Mouse (Mus musculus): ENCODE results near the gene Gm10638. TPM values are rescaled to one million over a fixed set of nuclear protein-coding genes. Genes with fewer than 3 reads are reported as not detected.

The Gm10638 gene
- polyA plus RNA-seq, 1 experiment from 2014 or later: 4.9 TPM

DNA sequence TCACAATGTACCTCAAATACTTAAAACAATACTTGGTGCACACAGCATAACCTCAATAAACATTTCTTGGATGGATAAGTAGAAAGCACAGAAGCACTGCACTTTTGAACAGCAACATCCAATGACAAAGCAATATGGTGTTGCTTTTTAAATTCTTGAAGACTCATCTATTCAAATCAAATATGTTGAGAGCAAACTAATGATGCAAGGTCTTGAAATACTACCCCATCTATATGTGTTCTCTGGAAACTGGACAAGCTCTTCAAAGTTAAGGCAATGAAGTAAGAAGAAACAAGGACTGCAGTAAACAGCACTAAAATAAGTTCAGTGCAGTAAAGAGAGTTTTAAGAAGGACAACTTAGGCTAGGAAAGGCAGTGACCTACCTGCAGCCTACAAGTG is 4.6 kb upstream of the Gm10638 start:
- H3K4me3 ChIP-seq: no peak overlapping the region
- H3K27ac ChIP-seq (ENCODE audit: poor library complexity, severe bottlenecking): no peak overlapping the region
- H3K36me3 ChIP-seq: no peaks in the 10 kb centered on the region
- H3K4me1 ChIP-seq (replicated peaks): peaks cover 44% of the 10 kb centered on the region
- no peak for ATAC-seq (ENCODE audit: insufficient number of reproducible peaks, low FRiP score)
- H3K9ac ChIP-seq: no peak overlapping the region
- H3K4me2 ChIP-seq: no peak overlapping the region
- no peaks in the 10 kb centered on the region for H3K27me3 ChIP-seq (replicated peaks)
- no peaks in the 10 kb centered on the region for H3K9me3 ChIP-seq (replicated peaks)

DNA sequence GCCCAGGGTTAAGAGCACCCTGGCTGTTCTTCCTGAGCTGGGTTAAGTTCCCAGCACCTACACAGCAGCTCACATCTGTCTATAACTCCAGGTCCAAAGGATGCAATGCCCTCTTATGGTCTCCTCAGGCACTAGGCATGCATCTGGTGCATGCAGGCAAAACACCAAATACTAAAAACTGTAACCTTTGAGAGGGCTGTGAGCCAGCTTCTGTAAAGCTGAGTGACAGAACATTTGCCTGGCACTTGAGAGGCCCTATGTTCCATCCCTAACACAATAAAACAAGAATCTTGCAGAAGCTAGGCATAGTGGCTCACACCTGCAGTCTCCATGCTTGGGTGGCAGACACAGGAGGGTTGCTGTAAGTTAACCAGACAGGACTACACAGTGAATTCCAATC is 3.9 kb upstream of the Gm10638 start:
- Histone ChIP-seq H3K27ac (ENCODE audit: poor library complexity, severe bottlenecking) (no peak overlapping the region), H3K4me3 (no peak overlapping the region), H3K4me1 (replicated peaks) (peaks cover 40% of the 10 kb centered on the region), H3K36me3 (no peaks in the 10 kb centered on the region), H3K27me3 (replicated peaks) (no peaks in the 10 kb centered on the region), H3K9ac (no peak overlapping the region), H3K9me3 (replicated peaks) (no peaks in the 10 kb centered on the region), H3K4me2 (no peak overlapping the region)
- ATAC-seq (ENCODE audit: insufficient number of reproducible peaks, low FRiP score): no peak

DNA sequence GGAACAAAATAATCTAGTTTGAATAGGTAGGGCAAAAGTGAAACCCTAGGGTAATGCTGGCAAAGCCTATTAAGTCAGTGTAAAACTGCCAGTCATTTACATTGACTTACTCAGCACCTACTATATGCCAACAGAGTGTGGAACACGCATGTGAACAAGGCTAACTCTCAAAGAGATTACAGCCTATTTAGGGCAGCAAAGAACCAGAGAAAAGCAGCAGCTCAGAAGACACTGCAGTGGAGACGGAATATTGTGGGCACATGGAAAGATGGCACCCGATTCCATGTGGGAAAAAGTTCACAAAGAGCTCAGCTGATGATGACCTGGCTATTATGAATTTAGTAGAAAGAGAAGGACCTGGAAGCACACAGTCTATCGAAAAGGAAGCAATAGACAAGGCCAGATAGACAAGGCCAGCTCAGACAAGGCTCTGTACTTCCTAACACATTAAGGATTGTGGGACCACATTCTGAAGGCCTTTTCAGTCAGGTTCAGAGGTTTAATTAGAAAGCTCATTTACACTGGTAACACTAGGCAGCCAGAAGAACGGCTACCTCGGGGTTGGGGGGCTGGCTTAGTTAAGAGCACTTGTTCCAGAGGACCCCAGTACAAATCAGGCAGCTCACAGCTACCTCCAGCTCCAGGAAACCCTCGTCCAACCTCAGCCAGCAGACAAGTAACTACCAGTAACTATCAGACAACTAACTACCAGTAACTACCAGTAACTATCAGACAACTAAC is 2.7 kb upstream of the Gm10638 start:
- peaks cover 35% of the 10 kb centered on the region for H3K4me1 ChIP-seq (replicated peaks)
- no peaks in the 10 kb centered on the region for H3K27me3 ChIP-seq (replicated peaks)
- H3K4me3 ChIP-seq: no peak overlapping the region
- H3K4me2 ChIP-seq: no peak overlapping the region
- H3K9me3 ChIP-seq (replicated peaks): no peaks in the 10 kb centered on the region
- H3K36me3 ChIP-seq: no peaks in the 10 kb centered on the region
- no peak overlapping the region for H3K27ac ChIP-seq (ENCODE audit: poor library complexity, severe bottlenecking)
- no peak overlapping the region for H3K9ac ChIP-seq
- WGBS: 76% methylated on average over 7 of the region's 7 CpGs
- no peak for ATAC-seq (ENCODE audit: insufficient number of reproducible peaks, low FRiP score)

DNA sequence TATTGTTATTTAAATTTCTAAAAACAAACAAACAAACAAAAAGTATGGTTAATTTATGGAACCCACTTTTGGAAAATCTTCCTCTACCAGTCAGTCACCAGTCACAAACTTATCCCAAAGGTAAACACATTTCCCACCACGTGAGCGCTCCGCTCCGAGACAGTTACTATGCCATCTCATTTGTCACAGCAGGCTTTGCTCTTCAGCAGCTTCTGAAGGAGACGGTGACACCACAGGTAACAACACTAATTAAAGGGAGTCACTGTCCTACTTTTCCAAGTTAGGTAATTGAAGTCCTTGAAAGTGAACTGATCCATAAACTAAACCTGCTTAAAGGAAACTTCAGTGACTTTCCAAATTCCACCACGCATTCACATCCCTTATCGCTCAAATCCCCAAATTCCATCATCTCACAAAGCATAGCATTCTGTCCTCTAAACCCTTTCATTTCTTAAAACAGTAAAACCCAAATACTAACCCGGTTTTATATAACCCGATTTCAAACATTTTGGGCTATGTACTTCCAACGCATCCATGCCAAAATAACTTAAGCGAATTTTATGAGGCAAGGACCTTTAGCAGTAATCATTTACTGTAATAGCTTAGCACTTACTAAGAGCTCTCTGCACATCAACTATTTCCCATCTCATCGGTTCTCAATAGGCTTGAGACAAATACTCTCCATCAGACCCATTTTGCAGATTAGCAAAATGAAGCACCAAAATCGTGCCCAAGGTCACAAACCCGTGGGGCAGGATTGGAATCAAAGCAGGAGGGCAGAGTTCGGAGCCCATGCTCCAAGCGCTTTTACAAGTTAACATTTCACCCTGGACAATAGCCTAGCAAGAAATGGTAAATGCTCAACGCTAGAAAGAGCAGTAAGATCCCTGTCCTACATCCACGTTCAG is 932 bp upstream of the Gm10638 start:
- H3K4me1 ChIP-seq (replicated peaks): peaks cover 24% of the 10 kb centered on the region
- 5% methylated on average over 18 of the region's 18 CpGs for WGBS
- no peaks in the 10 kb centered on the region for H3K36me3 ChIP-seq
- H3K4me3 ChIP-seq: peak overlapping the region; percentile 91
- no peaks in the 10 kb centered on the region for H3K27me3 ChIP-seq (replicated peaks)
- H3K9me3 ChIP-seq (replicated peaks): no peaks in the 10 kb centered on the region
- H3K9ac ChIP-seq: peak overlapping the region; percentile 96
- peak overlapping the region; percentile 81 for H3K4me2 ChIP-seq
- ATAC-seq (ENCODE audit: insufficient number of reproducible peaks, low FRiP score): no peak
- H3K27ac ChIP-seq (ENCODE audit: poor library complexity, severe bottlenecking): peak overlapping the region; percentile 98

DNA sequence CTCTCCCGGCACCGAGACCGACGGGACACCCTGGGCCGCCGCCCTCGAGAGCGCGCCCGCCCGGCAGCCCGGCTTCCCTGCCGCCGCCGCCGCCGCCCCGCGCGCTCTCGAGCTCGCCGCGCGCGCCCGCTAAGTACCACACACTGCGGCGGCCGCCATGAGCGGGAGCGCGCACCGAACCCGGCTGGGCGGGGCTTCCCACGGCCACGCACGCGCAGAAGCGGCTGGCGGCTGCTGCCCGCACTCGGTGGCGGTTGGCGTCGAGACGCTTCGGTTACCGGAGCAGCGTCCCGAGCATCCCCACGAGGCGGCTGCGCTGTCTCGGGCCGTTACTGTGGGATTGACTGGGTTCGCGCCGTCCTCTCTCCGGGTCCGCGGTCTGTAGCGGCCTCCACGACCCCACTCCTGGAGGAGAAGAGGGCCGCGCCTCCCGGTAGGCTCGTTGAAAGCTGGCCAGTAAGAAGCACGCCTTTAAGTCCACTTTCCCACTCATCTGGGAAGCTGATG is 489 bp downstream of the Gm10638 start:
- no peaks in the 10 kb centered on the region for H3K36me3 ChIP-seq
- no peaks in the 10 kb centered on the region for H3K9me3 ChIP-seq (replicated peaks)
- H3K27me3 ChIP-seq (replicated peaks): no peaks in the 10 kb centered on the region
- peak overlapping the region; percentile 91 for H3K4me3 ChIP-seq
- ATAC-seq (ENCODE audit: insufficient number of reproducible peaks, low FRiP score): peak; percentile 91
- peak overlapping the region; percentile 96 for H3K9ac ChIP-seq
- peak overlapping the region; percentile 81 for H3K4me2 ChIP-seq
- H3K27ac ChIP-seq (ENCODE audit: poor library complexity, severe bottlenecking): peak overlapping the region; percentile 98
- 0% methylated on average over 66 of the region's 70 CpGs for WGBS
- peaks cover 22% of the 10 kb centered on the region for H3K4me1 ChIP-seq (replicated peaks)

DNA sequence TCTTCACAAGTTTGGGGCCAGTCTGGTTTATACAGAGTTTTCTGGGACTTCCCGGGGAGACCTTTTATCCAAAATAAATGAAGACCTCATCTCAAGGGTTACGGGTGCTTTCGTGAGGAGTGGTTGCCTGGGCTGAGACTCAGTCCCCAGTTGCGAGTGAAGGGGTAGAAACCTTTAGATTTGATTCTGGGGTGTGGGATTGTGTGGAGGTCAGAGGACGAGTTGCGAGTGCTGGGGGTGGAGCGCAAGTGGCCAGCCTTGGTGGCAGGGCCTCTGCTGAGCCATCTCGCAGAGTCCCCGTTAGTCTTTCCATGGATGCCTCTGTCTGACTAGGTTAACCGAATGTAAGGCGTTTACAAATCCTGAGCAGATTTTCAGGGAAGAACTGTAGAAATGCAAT is 1.0 kb downstream of the Gm10638 start:
- Histone ChIP-seq H3K4me1 (replicated peaks) (peaks cover 19% of the 10 kb centered on the region), H3K27me3 (replicated peaks) (no peaks in the 10 kb centered on the region), H3K4me2 (peak overlapping the region; percentile 81), H3K9ac (peak overlapping the region; percentile 96), H3K9me3 (replicated peaks) (no peaks in the 10 kb centered on the region), H3K27ac (ENCODE audit: poor library complexity, severe bottlenecking) (peak overlapping the region; percentile 98), H3K4me3 (peak overlapping the region; percentile 91), H3K36me3 (no peaks in the 10 kb centered on the region)
- no peak for ATAC-seq (ENCODE audit: insufficient number of reproducible peaks, low FRiP score)
- WGBS: 3% methylated on average over 11 of the region's 11 CpGs

DNA sequence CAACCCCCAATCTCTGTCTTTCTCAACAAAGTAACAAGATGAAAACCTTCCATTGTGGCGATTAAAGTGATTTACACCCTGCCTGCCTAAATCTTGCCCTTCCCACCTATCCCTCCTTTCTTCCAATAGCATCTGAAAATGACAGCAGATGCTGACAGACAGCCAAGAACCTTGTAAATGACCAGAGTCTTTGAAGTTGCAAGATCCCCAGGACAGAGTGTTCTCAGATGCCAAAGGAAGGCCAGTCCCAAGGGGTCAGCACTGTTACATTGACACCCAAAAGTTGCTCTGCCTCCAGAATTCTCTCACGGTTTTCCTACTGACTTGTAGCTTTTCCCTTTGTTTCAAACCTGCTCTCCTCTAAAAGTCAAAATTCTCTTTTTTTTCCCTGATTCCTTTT is 4.3 kb downstream of the Gm10638 start:
- H3K4me1 ChIP-seq (replicated peaks): no peaks in the 10 kb centered on the region
- WGBS: 36% methylated on average over 2 of the region's 2 CpGs
- H3K9me3 ChIP-seq (replicated peaks): no peaks in the 10 kb centered on the region
- H3K4me3 ChIP-seq: no peak overlapping the region
- H3K36me3 ChIP-seq: no peaks in the 10 kb centered on the region
- H3K27ac ChIP-seq (ENCODE audit: poor library complexity, severe bottlenecking): no peak overlapping the region
- no peak overlapping the region for H3K9ac ChIP-seq
- no peaks in the 10 kb centered on the region for H3K27me3 ChIP-seq (replicated peaks)
- no peak overlapping the region for H3K4me2 ChIP-seq
- no peak for ATAC-seq (ENCODE audit: insufficient number of reproducible peaks, low FRiP score)

DNA sequence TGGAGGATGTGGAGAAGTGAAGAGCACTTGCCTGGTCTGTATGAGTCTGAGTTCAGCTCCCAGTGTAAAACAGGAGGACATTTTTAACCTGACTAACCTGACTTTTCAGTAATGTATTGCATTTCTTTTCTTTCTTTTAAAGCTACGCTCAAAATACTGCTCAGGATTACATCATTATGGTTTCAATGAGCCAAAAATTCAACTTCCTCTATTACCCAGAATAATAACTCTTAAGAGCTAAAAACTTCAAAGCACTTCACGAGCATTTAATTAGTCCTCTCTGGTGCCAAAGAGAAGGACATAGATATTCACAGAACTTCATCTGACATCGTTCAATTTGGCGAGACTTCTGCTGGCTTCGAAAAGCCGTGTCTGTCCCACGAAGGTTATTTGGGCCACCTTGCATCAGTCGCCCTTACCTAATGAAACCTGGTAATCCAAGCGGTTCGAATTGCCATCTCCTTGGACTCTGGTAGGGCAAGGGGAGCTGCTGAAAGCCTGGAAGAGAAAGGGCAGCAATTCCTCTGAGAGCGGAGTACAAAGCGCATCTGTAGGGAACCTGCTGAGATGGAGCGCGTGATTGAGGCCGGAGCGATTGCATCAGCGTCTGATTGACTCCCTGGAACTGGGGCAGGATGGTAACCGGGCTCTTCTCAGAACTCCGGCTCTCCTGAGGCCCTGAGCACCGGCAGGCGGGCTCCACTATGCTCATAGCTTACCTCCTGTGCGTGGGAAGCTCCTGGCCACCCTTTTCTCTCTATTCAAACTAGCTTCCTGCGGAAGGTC is 11.6 kb downstream of the Gm10638 start:
- Histone ChIP-seq H3K4me1 (replicated peaks) (peaks cover 10% of the 10 kb centered on the region; the same call in 1 of the 2 replicates), H3K4me2 (peak overlapping the region; percentile 49), H3K36me3 (no peaks in the 10 kb centered on the region), H3K27me3 (replicated peaks) (no peaks in the 10 kb centered on the region), H3K9ac (no peak overlapping the region; the same call in 1 of the 2 replicates), H3K9me3 (replicated peaks) (no peaks in the 10 kb centered on the region), H3K4me3 (no peak overlapping the region), H3K27ac (ENCODE audit: poor library complexity, severe bottlenecking) (no peak overlapping the region)
- WGBS: 35% methylated on average over 23 of the region's 23 CpGs
- no peak for ATAC-seq (ENCODE audit: insufficient number of reproducible peaks, low FRiP score)

DNA sequence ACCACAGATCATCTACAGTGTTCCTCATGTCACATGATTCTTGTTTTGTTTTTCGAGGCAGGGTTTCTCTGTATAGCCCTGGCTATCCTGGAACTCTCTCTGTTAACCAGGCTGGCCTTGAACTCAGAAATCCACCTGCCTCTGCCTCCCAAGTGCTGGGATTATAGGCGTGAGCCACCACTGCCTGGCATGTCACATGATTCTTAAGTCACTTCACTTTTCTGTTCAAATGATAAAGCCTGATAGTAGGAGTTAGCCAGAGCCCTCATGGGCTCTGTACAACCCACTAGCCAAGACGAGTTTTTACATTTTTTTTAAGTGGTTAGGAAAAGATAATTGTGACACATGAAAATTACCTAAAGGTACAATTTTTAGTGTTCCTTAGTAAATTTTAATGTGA is 13.2 kb downstream of the Gm10638 start:
- H3K27me3 ChIP-seq (replicated peaks): no peaks in the 10 kb centered on the region; the same call in 1 of the 2 replicates
- no peaks in the 10 kb centered on the region for H3K9me3 ChIP-seq (replicated peaks)
- WGBS: 63% methylated on average over 3 of the region's 3 CpGs
- peaks cover 10% of the 10 kb centered on the region; the same call in 1 of the 2 replicates for H3K4me1 ChIP-seq (replicated peaks)
- no peaks in the 10 kb centered on the region for H3K36me3 ChIP-seq
- no peak overlapping the region for H3K4me3 ChIP-seq
- H3K27ac ChIP-seq (ENCODE audit: poor library complexity, severe bottlenecking): no peak overlapping the region
- ATAC-seq (ENCODE audit: insufficient number of reproducible peaks, low FRiP score): no peak
- no peak overlapping the region for H3K4me2 ChIP-seq
- no peak overlapping the region for H3K9ac ChIP-seq

DNA sequence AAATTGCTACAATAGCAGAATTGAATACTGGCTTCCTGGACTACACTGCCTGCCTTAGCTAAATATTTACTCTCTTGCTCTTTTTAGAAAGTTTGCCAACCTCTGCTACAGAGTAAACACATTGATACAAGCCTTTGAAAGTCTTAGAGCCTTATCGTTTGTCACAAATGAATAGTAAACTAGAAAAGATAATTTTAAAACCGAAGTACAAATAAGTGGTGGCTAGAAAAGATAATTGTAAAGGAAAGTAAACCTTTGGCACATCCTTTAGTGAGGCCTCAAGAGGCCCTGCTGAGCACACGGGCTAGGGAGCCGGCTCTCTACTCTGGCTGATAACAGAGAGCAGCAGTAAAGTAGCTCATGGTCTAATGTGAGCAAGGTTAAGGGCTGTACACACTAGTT is 13.6 kb downstream of the Gm10638 start:
- WGBS: 22% methylated on average over 4 of the region's 4 CpGs
- Histone ChIP-seq H3K9me3 (replicated peaks) (no peaks in the 10 kb centered on the region), H3K4me3 (no peak overlapping the region), H3K27ac (ENCODE audit: poor library complexity, severe bottlenecking) (no peak overlapping the region), H3K9ac (no peak overlapping the region), H3K4me1 (replicated peaks) (peaks cover 10% of the 10 kb centered on the region; the same call in 1 of the 2 replicates), H3K27me3 (replicated peaks) (no peaks in the 10 kb centered on the region; the same call in 1 of the 2 replicates), H3K4me2 (no peak overlapping the region), H3K36me3 (no peaks in the 10 kb centered on the region)
- peak; percentile 73 for ATAC-seq (ENCODE audit: insufficient number of reproducible peaks, low FRiP score)

All from heart, embryonic 12.5 days (tissue).